Mouse (Mus musculus): ENCODE data around the gene Snx21. TPM values are rescaled to one million over a fixed set of nuclear protein-coding genes. Genes with fewer than 3 reads are reported as not detected.

Snx21 gene
- polyA plus RNA-seq, 2 experiments: 26.0 to 29.2 TPM

- peak; percentile 80; the same call in 1 of the 2 replicates for TF ChIP-seq POLR2A (IDR thresholded peaks at IDR 0.05; ENCODE audit: borderline replicate concordance, extremely low read depth, insufficient read depth, insufficient read length)
- H3K4me3 ChIP-seq (replicated peaks; ENCODE audit: low read length): peak within 1 kb of the TSS; percentile 74
- H3K27ac ChIP-seq (replicated peaks; ENCODE audit: low read depth, low read length): peak within 1 kb of the TSS; percentile 58
- peak; percentile 82 for ATAC-seq (ENCODE audit: low FRiP score, low read depth)
- peak; percentile 99 for DNase-seq (ENCODE audit: low spot score)
- WGBS: 1% methylated on average over 31 of the region's 31 CpGs
- peak within 1 kb of the TSS; percentile 74 for H3K9ac ChIP-seq (ENCODE audit: low read depth, low read length, severe bottlenecking)
- peak within 1 kb of the TSS; percentile 97 for H3K4me2 ChIP-seq (replicated peaks; ENCODE audit: low read depth, low read length, severe bottlenecking)
- peaks cover 12% of the 10 kb centered on the region for H3K4me1 ChIP-seq (ENCODE audit: control insufficient read depth, insufficient read depth, low read length)
- H3K27me3 ChIP-seq (ENCODE audit: control insufficient read depth, insufficient read depth, low read length): no peaks in the 10 kb centered on the region
- H3K9me3 ChIP-seq (ENCODE audit: control insufficient read depth, low read length): no peaks in the 10 kb centered on the region
- peaks cover 21% of the 10 kb centered on the region for H3K36me3 ChIP-seq (ENCODE audit: control insufficient read depth, insufficient read depth, low read length)
These were observed 47.8 kb downstream of the Snx21 start, which contains the start of gene Neurl2 for GRCm38 (mm10) chr2:164833314-164833959. Gene Neurl2 (minus strand): TSS chr2:164833456.

GRCm38 (mm10) chr2:164834531-164834930, 48.9 kb downstream of the Snx21 start:
- no peak for DNase-seq (ENCODE audit: low spot score)
- 45% methylated on average over 8 of the region's 8 CpGs for WGBS
- peak overlapping the region; percentile 97 for H3K4me2 ChIP-seq (replicated peaks; ENCODE audit: low read depth, low read length, severe bottlenecking)

GRCm38 (mm10) chr2:164835164-164835563, 49.5 kb downstream of the Snx21 start:
- Histone ChIP-seq H3K36me3 (ENCODE audit: control insufficient read depth, insufficient read depth, low read length) (peaks cover 32% of the 10 kb centered on the region), H3K4me2 (replicated peaks; ENCODE audit: low read depth, low read length, severe bottlenecking) (no peak overlapping the region), H3K4me3 (replicated peaks; ENCODE audit: low read length) (no peak overlapping the region), H3K27me3 (ENCODE audit: control insufficient read depth, insufficient read depth, low read length) (no peaks in the 10 kb centered on the region), H3K4me1 (ENCODE audit: control insufficient read depth, insufficient read depth, low read length) (peaks cover 12% of the 10 kb centered on the region), H3K9ac (ENCODE audit: low read depth, low read length, severe bottlenecking) (no peak overlapping the region), H3K27ac (replicated peaks; ENCODE audit: low read depth, low read length) (no peak overlapping the region), H3K9me3 (ENCODE audit: control insufficient read depth, low read length) (no peaks in the 10 kb centered on the region)
- 98% methylated on average over 4 of the region's 4 CpGs for WGBS
- TF ChIP-seq POLR2A (IDR thresholded peaks at IDR 0.05; ENCODE audit: borderline replicate concordance, extremely low read depth, insufficient read depth, insufficient read length): no peak
- DNase-seq (ENCODE audit: low spot score): no peak
- ATAC-seq (ENCODE audit: low FRiP score, low read depth): no peak

More at GRCm38 (mm10) chr2:164834531-164834930, 48.9 kb downstream of the Snx21 start:
- ATAC-seq (ENCODE audit: low FRiP score, low read depth): no peak
- peaks cover 12% of the 10 kb centered on the region for H3K4me1 ChIP-seq (ENCODE audit: control insufficient read depth, insufficient read depth, low read length)
- H3K4me3 ChIP-seq (replicated peaks; ENCODE audit: low read length): peak overlapping the region; percentile 74
- peak overlapping the region; percentile 74 for H3K9ac ChIP-seq (ENCODE audit: low read depth, low read length, severe bottlenecking)
- H3K27ac ChIP-seq (replicated peaks; ENCODE audit: low read depth, low read length): no peak overlapping the region
- peaks cover 26% of the 10 kb centered on the region for H3K36me3 ChIP-seq (ENCODE audit: control insufficient read depth, insufficient read depth, low read length)
- TF ChIP-seq POLR2A (IDR thresholded peaks at IDR 0.05; ENCODE audit: borderline replicate concordance, extremely low read depth, insufficient read depth, insufficient read length): no peak
- no peaks in the 10 kb centered on the region for H3K27me3 ChIP-seq (ENCODE audit: control insufficient read depth, insufficient read depth, low read length)
- no peaks in the 10 kb centered on the region for H3K9me3 ChIP-seq (ENCODE audit: control insufficient read depth, low read length)

Other genes with a start within 250 kb of the Snx21 start
- gene Wfdc2, start 223.4 kb upstream of the Snx21 start, polyA plus RNA-seq (2012; rRNA removed): 30.4 and 31.0 TPM in 2 replicates
- 27.3 and 44.0 TPM in 2 replicates for gene Wfdc2, start 223.4 kb upstream of the Snx21 start, polyA plus RNA-seq (2014; fragmentation: Nextera tagmentation; extraction: Ambion mirVana)
- gene Spint3, start 212.4 kb upstream of the Snx21 start, polyA plus RNA-seq (2012; rRNA removed): not detected in 2 replicates
- not detected in 2 replicates for gene Spint3, start 212.4 kb upstream of the Snx21 start, polyA plus RNA-seq (2014; fragmentation: Nextera tagmentation; extraction: Ambion mirVana)
- gene Wfdc6a, start 200.4 kb upstream of the Snx21 start, polyA plus RNA-seq (2012; rRNA removed): 0.37 and 0.55 TPM in 2 replicates
- gene Wfdc6a, start 200.4 kb upstream of the Snx21 start, polyA plus RNA-seq (2014; fragmentation: Nextera tagmentation; extraction: Ambion mirVana): 0.25 and 0.53 TPM in 2 replicates
- gene Eppin, start 192.2 kb upstream of the Snx21 start, polyA plus RNA-seq (2012; rRNA removed): not detected in 2 replicates
- gene Eppin, start 192.2 kb upstream of the Snx21 start, polyA plus RNA-seq (2014; fragmentation: Nextera tagmentation; extraction: Ambion mirVana): not detected in 2 replicates
- gene Wfdc6b, start 172.3 kb upstream of the Snx21 start, polyA plus RNA-seq (2012; rRNA removed): not detected in 2 replicates
- gene Wfdc6b, start 172.3 kb upstream of the Snx21 start, polyA plus RNA-seq (2014; fragmentation: Nextera tagmentation; extraction: Ambion mirVana): not detected in 2 replicates
- gene Wfdc8, start 172.2 kb upstream of the Snx21 start, polyA plus RNA-seq (2012; rRNA removed): not detected in 2 replicates
- not detected in 2 replicates for gene Wfdc8, start 172.2 kb upstream of the Snx21 start, polyA plus RNA-seq (2014; fragmentation: Nextera tagmentation; extraction: Ambion mirVana)
- gene Wfdc16, start 147.0 kb upstream of the Snx21 start, polyA plus RNA-seq (2012; rRNA removed): not detected in 2 replicates
- gene Wfdc16, start 147.0 kb upstream of the Snx21 start, polyA plus RNA-seq (2014; fragmentation: Nextera tagmentation; extraction: Ambion mirVana): not detected in 2 replicates
- gene Wfdc10, start 129.8 kb upstream of the Snx21 start, polyA plus RNA-seq (2012; rRNA removed): 0.31 and 0.37 TPM in 2 replicates
- 0.68 TPM in 1 of 2 replicates, not detected in the other for gene Wfdc10, start 129.8 kb upstream of the Snx21 start, polyA plus RNA-seq (2014; fragmentation: Nextera tagmentation; extraction: Ambion mirVana)
- gene Wfdc9, start 129.2 kb upstream of the Snx21 start, polyA plus RNA-seq (2012; rRNA removed): not detected in 2 replicates
- not detected in 2 replicates for gene Wfdc9, start 129.2 kb upstream of the Snx21 start, polyA plus RNA-seq (2014; fragmentation: Nextera tagmentation; extraction: Ambion mirVana)
- not detected in 2 replicates for gene Wfdc11, start 111.7 kb upstream of the Snx21 start, polyA plus RNA-seq (2012; rRNA removed)
- gene Wfdc11, start 111.7 kb upstream of the Snx21 start, polyA plus RNA-seq (2014; fragmentation: Nextera tagmentation; extraction: Ambion mirVana): not detected in 2 replicates
- 0.06 and 0.08 TPM in 2 replicates for gene Wfdc13, start 100.7 kb upstream of the Snx21 start, polyA plus RNA-seq (2012; rRNA removed)
- gene Wfdc13, start 100.7 kb upstream of the Snx21 start, polyA plus RNA-seq (2014; fragmentation: Nextera tagmentation; extraction: Ambion mirVana): 0.18 TPM in 1 of 2 replicates, not detected in the other
- not detected in 2 replicates for gene Spint4, start 87.3 kb upstream of the Snx21 start, polyA plus RNA-seq (2012; rRNA removed)
- not detected in 2 replicates for gene Spint4, start 87.3 kb upstream of the Snx21 start, polyA plus RNA-seq (2014; fragmentation: Nextera tagmentation; extraction: Ambion mirVana)
- gene Spint5, start 70.5 kb upstream of the Snx21 start, polyA plus RNA-seq (2012; rRNA removed): not detected in 2 replicates
- gene Spint5, start 70.5 kb upstream of the Snx21 start, polyA plus RNA-seq (2014; fragmentation: Nextera tagmentation; extraction: Ambion mirVana): not detected in 2 replicates
- gene Wfdc3, start 39.9 kb upstream of the Snx21 start, polyA plus RNA-seq (2012; rRNA removed): 0.67 and 0.79 TPM in 2 replicates
- gene Wfdc3, start 39.9 kb upstream of the Snx21 start, polyA plus RNA-seq (2014; fragmentation: Nextera tagmentation; extraction: Ambion mirVana): 0.37 and 0.50 TPM in 2 replicates
- 46.0 and 58.6 TPM in 2 replicates for gene Dnttip1, start 39.8 kb upstream of the Snx21 start, polyA plus RNA-seq (2012; rRNA removed)
- 70.1 and 70.6 TPM in 2 replicates for gene Dnttip1, start 39.8 kb upstream of the Snx21 start, polyA plus RNA-seq (2014; fragmentation: Nextera tagmentation; extraction: Ambion mirVana)
- 293 and 329 TPM in 2 replicates for gene Ube2c, start 15.9 kb upstream of the Snx21 start, polyA plus RNA-seq (2012; rRNA removed)
- gene Ube2c, start 15.9 kb upstream of the Snx21 start, polyA plus RNA-seq (2014; fragmentation: Nextera tagmentation; extraction: Ambion mirVana): 279 and 305 TPM in 2 replicates
- 178 and 322 TPM in 2 replicates for gene Tnnc2, start 5.9 kb upstream of the Snx21 start, polyA plus RNA-seq (2012; rRNA removed)
- gene Tnnc2, start 5.9 kb upstream of the Snx21 start, polyA plus RNA-seq (2014; fragmentation: Nextera tagmentation; extraction: Ambion mirVana): 273 and 401 TPM in 2 replicates
- gene Acot8, start 19.1 kb downstream of the Snx21 start, polyA plus RNA-seq (2012; rRNA removed): 31.5 and 41.2 TPM in 2 replicates
- 14.0 and 15.2 TPM in 2 replicates for gene Acot8, start 19.1 kb downstream of the Snx21 start, polyA plus RNA-seq (2014; fragmentation: Nextera tagmentation; extraction: Ambion mirVana)
- gene Zswim3, start 19.3 kb downstream of the Snx21 start, polyA plus RNA-seq (2012; rRNA removed): 4.3 and 4.9 TPM in 2 replicates
- 6.9 and 7.0 TPM in 2 replicates for gene Zswim3, start 19.3 kb downstream of the Snx21 start, polyA plus RNA-seq (2014; fragmentation: Nextera tagmentation; extraction: Ambion mirVana)
- gene Zswim1, start 36.9 kb downstream of the Snx21 start, polyA plus RNA-seq (2012; rRNA removed): 9.1 and 11.2 TPM in 2 replicates
- 19.5 and 19.9 TPM in 2 replicates for gene Zswim1, start 36.9 kb downstream of the Snx21 start, polyA plus RNA-seq (2014; fragmentation: Nextera tagmentation; extraction: Ambion mirVana)
- 0.09 and 0.13 TPM in 2 replicates for gene Spata25, start 42.7 kb downstream of the Snx21 start, polyA plus RNA-seq (2012; rRNA removed)
- not detected in 2 replicates for gene Spata25, start 42.7 kb downstream of the Snx21 start, polyA plus RNA-seq (2014; fragmentation: Nextera tagmentation; extraction: Ambion mirVana)
- gene Ctsa, start 47.0 kb downstream of the Snx21 start, polyA plus RNA-seq (2012; rRNA removed): 197 and 285 TPM in 2 replicates
- gene Ctsa, start 47.0 kb downstream of the Snx21 start, polyA plus RNA-seq (2014; fragmentation: Nextera tagmentation; extraction: Ambion mirVana): 147 and 163 TPM in 2 replicates
- 7.2 and 8.5 TPM in 2 replicates for gene Neurl2, start 47.6 kb downstream of the Snx21 start, polyA plus RNA-seq (2012; rRNA removed)
- 5.5 and 7.6 TPM in 2 replicates for gene Neurl2, start 47.6 kb downstream of the Snx21 start, polyA plus RNA-seq (2014; fragmentation: Nextera tagmentation; extraction: Ambion mirVana)
- 45.5 and 55.3 TPM in 2 replicates for gene Pltp, start 71.9 kb downstream of the Snx21 start, polyA plus RNA-seq (2012; rRNA removed)
- 51.1 and 56.2 TPM in 2 replicates for gene Pltp, start 71.9 kb downstream of the Snx21 start, polyA plus RNA-seq (2014; fragmentation: Nextera tagmentation; extraction: Ambion mirVana)
- gene Pcif1, start 93.5 kb downstream of the Snx21 start, polyA plus RNA-seq (2012; rRNA removed): 40.5 and 48.6 TPM in 2 replicates
- gene Pcif1, start 93.5 kb downstream of the Snx21 start, polyA plus RNA-seq (2014; fragmentation: Nextera tagmentation; extraction: Ambion mirVana): 66.4 and 73.0 TPM in 2 replicates
- gene Zfp335, start 125.9 kb downstream of the Snx21 start, polyA plus RNA-seq (2012; rRNA removed): 37.9 and 48.9 TPM in 2 replicates
- gene Zfp335, start 125.9 kb downstream of the Snx21 start, polyA plus RNA-seq (2014; fragmentation: Nextera tagmentation; extraction: Ambion mirVana): 13.7 and 17.7 TPM in 2 replicates
- gene Mmp9, start 155.0 kb downstream of the Snx21 start, polyA plus RNA-seq (2012; rRNA removed): 16.7 and 20.3 TPM in 2 replicates
- gene Mmp9, start 155.0 kb downstream of the Snx21 start, polyA plus RNA-seq (2014; fragmentation: Nextera tagmentation; extraction: Ambion mirVana): 13.6 and 19.1 TPM in 2 replicates
- gene Slc12a5, start 175.0 kb downstream of the Snx21 start, polyA plus RNA-seq (2012; rRNA removed): 6.9 and 7.0 TPM in 2 replicates
- 0.72 and 0.88 TPM in 2 replicates for gene Slc12a5, start 175.0 kb downstream of the Snx21 start, polyA plus RNA-seq (2014; fragmentation: Nextera tagmentation; extraction: Ambion mirVana)
- 77.3 and 86.3 TPM in 2 replicates for gene Ncoa5, start 249.0 kb downstream of the Snx21 start, polyA plus RNA-seq (2012; rRNA removed)
- 58.7 and 68.1 TPM in 2 replicates for gene Ncoa5, start 249.0 kb downstream of the Snx21 start, polyA plus RNA-seq (2014; fragmentation: Nextera tagmentation; extraction: Ambion mirVana)

All from limb, embryonic 14.5 days (tissue).